Mouse (Mus musculus): ENCODE measurements around the gene Prc1. TPM values are rescaled to one million over a fixed set of nuclear protein-coding genes. Genes with fewer than 3 reads are reported as not detected.

Prc1 gene
- polyA plus RNA-seq, 1 experiment from 2014 or later = 142 TPM

DNA sequence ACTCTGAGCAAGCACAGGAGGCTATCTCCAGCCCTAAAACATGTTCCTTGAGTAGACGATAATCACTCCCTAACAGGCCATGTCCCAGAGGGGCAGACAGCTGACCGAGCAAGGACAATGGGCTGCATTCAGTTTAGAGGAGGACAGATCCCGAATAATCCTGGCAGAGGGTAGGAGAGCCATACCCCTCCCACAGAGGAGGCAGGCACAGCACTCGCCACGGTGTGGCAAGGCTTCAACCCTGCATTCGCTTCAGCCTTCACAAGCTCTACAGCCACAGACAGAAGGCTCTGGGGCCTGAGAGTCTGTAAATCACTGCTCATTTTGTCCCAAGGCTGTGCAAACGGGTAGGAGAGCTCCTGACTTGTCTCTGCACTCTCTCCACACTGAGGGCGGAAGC lies 62.9 kb downstream of the Prc1 start:
- Histone ChIP-seq H3K36me3 (peaks cover 50% of the 10 kb centered on the region), H3K9ac (no peak overlapping the region), H3K4me3 (replicated peaks) (no peak overlapping the region), H3K4me2 (no peak overlapping the region), H3K27me3 (replicated peaks) (no peaks in the 10 kb centered on the region), H3K9me3 (no peaks in the 10 kb centered on the region), H3K27ac (no peak overlapping the region), H3K4me1 (no peaks in the 10 kb centered on the region)
- 72% methylated on average over 8 of the region's 8 CpGs for WGBS
- no peak for ATAC-seq (ENCODE audit: insufficient read depth, low FRiP score, low read depth)

DNA sequence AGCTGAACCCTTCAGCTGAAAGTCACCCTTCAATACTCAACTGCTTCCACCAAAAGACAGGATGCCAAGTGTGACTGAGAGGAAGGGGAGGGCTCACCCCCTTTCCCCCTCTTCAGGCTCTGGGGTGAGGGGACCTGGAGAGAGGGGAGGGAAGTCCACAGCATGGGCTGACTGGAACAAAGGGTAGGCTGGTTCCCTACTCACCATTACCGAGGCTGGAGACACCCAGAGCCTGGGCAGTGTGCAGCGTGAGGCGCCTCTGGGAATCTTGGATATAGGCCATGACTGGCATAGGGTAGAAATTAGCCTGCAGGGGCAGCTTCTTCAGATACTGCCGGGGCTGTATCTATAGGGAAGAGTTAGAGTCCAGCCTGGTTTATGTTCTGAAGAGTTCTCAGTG lies 63.8 kb downstream of the Prc1 start:
- ATAC-seq (ENCODE audit: insufficient read depth, low FRiP score, low read depth) = no peak
- Histone ChIP-seq H3K4me1 (no peaks in the 10 kb centered on the region), H3K36me3 (peaks cover 55% of the 10 kb centered on the region), H3K4me2 (no peak overlapping the region), H3K27me3 (replicated peaks) (no peaks in the 10 kb centered on the region), H3K9ac (no peak overlapping the region), H3K27ac (no peak overlapping the region), H3K9me3 (no peaks in the 10 kb centered on the region), H3K4me3 (replicated peaks) (no peak overlapping the region)
- WGBS = 80% methylated on average over 4 of the region's 4 CpGs

DNA sequence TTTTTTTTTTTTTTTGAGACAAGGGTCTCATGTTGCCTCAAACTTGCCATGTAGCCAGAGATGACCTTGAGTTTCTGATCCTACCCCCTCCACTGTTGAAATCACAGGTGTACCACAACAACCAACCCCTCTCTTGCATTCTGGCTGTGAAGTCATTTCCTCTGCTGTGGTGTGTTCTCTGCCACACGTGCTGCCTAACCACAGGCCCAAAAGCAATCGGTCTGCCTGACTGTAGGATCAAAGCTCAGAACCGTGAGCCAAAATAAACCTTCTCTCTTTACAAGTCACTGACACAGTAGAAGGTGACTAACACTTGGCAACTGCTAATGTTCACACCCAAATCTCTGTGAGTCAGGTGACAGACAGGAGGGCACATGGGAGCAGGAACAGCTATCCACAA lies 66.2 kb downstream of the Prc1 start:
- Histone ChIP-seq H3K9me3 (no peaks in the 10 kb centered on the region), H3K4me2 (no peak overlapping the region), H3K9ac (no peak overlapping the region), H3K36me3 (peaks cover 57% of the 10 kb centered on the region), H3K27me3 (replicated peaks) (no peaks in the 10 kb centered on the region), H3K4me1 (no peaks in the 10 kb centered on the region), H3K27ac (no peak overlapping the region), H3K4me3 (replicated peaks) (no peak overlapping the region)
- 58% methylated on average over 3 of the region's 3 CpGs for WGBS
- no peak for ATAC-seq (ENCODE audit: insufficient read depth, low FRiP score, low read depth)

DNA sequence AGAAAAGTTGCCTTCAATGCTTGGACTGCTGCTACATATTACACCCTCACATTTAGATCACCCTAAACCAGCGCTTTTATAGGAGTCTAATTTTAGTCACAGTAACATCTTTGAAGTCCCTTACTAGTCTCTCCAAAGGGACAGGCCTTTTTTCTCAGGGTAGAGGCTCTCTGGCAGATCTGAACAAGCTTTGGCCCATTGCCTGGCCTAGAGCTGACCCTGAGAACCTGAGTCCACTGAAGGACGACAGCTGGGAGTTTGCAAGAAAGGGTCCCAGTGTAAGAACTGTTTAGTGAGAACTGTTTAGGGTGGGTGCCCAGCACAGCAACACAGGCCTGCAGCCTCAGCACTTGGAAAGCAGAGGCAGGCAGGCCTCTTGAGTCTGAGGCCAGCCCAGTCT lies 71.5 kb downstream of the Prc1 start:
- Histone ChIP-seq H3K9me3 (no peaks in the 10 kb centered on the region), H3K4me1 (peaks cover 11% of the 10 kb centered on the region), H3K27ac (no peak overlapping the region), H3K4me2 (no peak overlapping the region), H3K9ac (no peak overlapping the region), H3K4me3 (replicated peaks) (no peak overlapping the region), H3K27me3 (replicated peaks) (no peaks in the 10 kb centered on the region), H3K36me3 (peaks cover 48% of the 10 kb centered on the region)
- ATAC-seq (ENCODE audit: insufficient read depth, low FRiP score, low read depth) = no peak
- WGBS = 66% methylated on average over 2 of the region's 2 CpGs

Other genes starting within 250 kb of the Prc1 start
- gene Idh2, start 179.1 kb upstream of the Prc1 start, polyA plus RNA-seq (2015; fragmentation: Nextera tagmentation; extraction: Ambion mirVana) = 595 and 631 TPM in 2 replicates
- gene Sema4b, start 107.6 kb upstream of the Prc1 start, polyA plus RNA-seq (2015; fragmentation: Nextera tagmentation; extraction: Ambion mirVana) = 22.1 and 23.8 TPM in 2 replicates
- gene Cib1, start 61.6 kb upstream of the Prc1 start, polyA plus RNA-seq (2015; fragmentation: Nextera tagmentation; extraction: Ambion mirVana) = 157 and 158 TPM in 2 replicates
- gene Gdpgp1, start 61.6 kb upstream of the Prc1 start, polyA plus RNA-seq (2015; fragmentation: Nextera tagmentation; extraction: Ambion mirVana) = 5.2 and 5.3 TPM in 2 replicates
- 1.1 and 1.6 TPM in 2 replicates for gene Ttll13, start 48.1 kb upstream of the Prc1 start, polyA plus RNA-seq (2015; fragmentation: Nextera tagmentation; extraction: Ambion mirVana)
- gene Ngrn, start 33.2 kb upstream of the Prc1 start, polyA plus RNA-seq (2015; fragmentation: Nextera tagmentation; extraction: Ambion mirVana) = 47.3 and 52.0 TPM in 2 replicates
- 12.9 and 15.6 TPM in 2 replicates for gene Vps33b, start 24.8 kb upstream of the Prc1 start, polyA plus RNA-seq (2015; fragmentation: Nextera tagmentation; extraction: Ambion mirVana)
- gene Rccd1, start 30.0 kb downstream of the Prc1 start, polyA plus RNA-seq (2015; fragmentation: Nextera tagmentation; extraction: Ambion mirVana) = 10.0 and 13.8 TPM in 2 replicates
- 35.5 and 38.3 TPM in 2 replicates for gene Unc45a, start 46.6 kb downstream of the Prc1 start, polyA plus RNA-seq (2015; fragmentation: Nextera tagmentation; extraction: Ambion mirVana)
- gene Hddc3, start 48.7 kb downstream of the Prc1 start, polyA plus RNA-seq (2015; fragmentation: Nextera tagmentation; extraction: Ambion mirVana) = 16.4 and 20.1 TPM in 2 replicates
- gene Man2a2, start 76.9 kb downstream of the Prc1 start, polyA plus RNA-seq (2015; fragmentation: Nextera tagmentation; extraction: Ambion mirVana) = 16.3 and 16.4 TPM in 2 replicates
- 12.5 and 13.5 TPM in 2 replicates for gene Fes, start 93.5 kb downstream of the Prc1 start, polyA plus RNA-seq (2015; fragmentation: Nextera tagmentation; extraction: Ambion mirVana)
- gene Furin, start 111.0 kb downstream of the Prc1 start, polyA plus RNA-seq (2015; fragmentation: Nextera tagmentation; extraction: Ambion mirVana) = 11.6 and 12.5 TPM in 2 replicates
- gene Blm, start 240.7 kb downstream of the Prc1 start, polyA plus RNA-seq (2015; fragmentation: Nextera tagmentation; extraction: Ambion mirVana) = 18.5 and 21.6 TPM in 2 replicates